Mouse (Mus musculus): ENCODE data around the gene Nol8.

DNA sequence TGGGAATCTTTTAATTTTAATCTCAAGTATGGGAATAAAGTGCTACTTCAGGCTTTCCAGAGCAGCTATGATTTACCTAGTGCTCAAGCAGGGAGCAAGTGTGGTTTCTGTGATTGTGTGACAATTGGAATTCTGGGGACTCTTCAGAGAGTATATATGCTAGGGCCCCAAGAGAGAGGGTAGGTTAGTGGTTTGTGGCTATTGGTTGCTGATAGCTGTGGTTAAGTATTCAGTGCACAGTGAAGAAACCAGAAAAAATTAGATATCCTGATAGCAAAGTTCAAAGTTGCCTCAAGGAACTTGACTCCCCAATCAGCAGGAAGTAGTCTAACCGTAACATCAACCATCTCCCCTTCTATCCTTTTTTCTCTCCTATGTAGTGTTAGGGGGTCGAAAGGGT, 24.9 kb downstream of the Nol8 start:
- TF ChIP-seq HCFC1 (IDR thresholded peaks at IDR 0.05; ENCODE audit: borderline replicate concordance, insufficient read depth, low read length), result no peak
- TF ChIP-seq ZNF384 (IDR thresholded peaks at IDR 0.05; ENCODE audit: low read depth, low read length), result no peak
- TF ChIP-seq CHD2 (IDR thresholded peaks at IDR 0.05; ENCODE audit: low read depth, low read length), result no peak
- no peak for TF ChIP-seq MAFK (IDR thresholded peaks at IDR 0.05; ENCODE audit: insufficient read depth, low read depth, low read length)
- TF ChIP-seq ZC3H11A (IDR thresholded peaks at IDR 0.05; ENCODE audit: borderline replicate concordance, low read depth, low read length), result no peak
